Mouse (Mus musculus) liver, embryonic 12.5 days (tissue): ENCODE results near the gene Fam186b. TPM values are rescaled to one million over a fixed set of nuclear protein-coding genes. Genes with fewer than 3 reads are reported as not detected.
A peak's percentile ranks its signal among the peaks of the same experiment; 100 is the strongest.

Experiments
- ATAC-seq: fragments of 200-750 bp; cut with Nextera tagmentation; 2 replicates; pipeline ENCODE4 v1.8.0; 2017; ENCODE audit warnings: moderate number of reproducible peaks, mild to moderate bottlenecking, moderate library complexity
- H3K27ac ChIP-seq: fragments of 300-500 bp; sonication (generic); 2 replicates; pipeline ENCODE4 v1.5.1; 2016; ENCODE audit warnings: mild to moderate bottlenecking
- H3K27me3 ChIP-seq: fragments of 300-500 bp; sonication (generic); replicated peaks from 2 replicates; pipeline ENCODE4 v1.6.1; 2016; ENCODE audit warnings: mild to moderate bottlenecking, moderate library complexity
- H3K36me3 ChIP-seq: fragments of 300-500 bp; sonication (generic); 2 replicates; pipeline ENCODE4 v1.6.1; 2016; ENCODE audit warnings: mild to moderate bottlenecking, moderate library complexity
- H3K4me1 ChIP-seq: fragments of 300-500 bp; sonication (generic); 2 replicates; pipeline ENCODE4 v1.6.1; 2016
- H3K4me2 ChIP-seq: fragments of 300-500 bp; sonication (generic); 2 replicates; pipeline ENCODE4 v1.6.1; 2016; ENCODE audit warnings: mild to moderate bottlenecking, moderate library complexity
- H3K4me3 ChIP-seq: fragments of 300-500 bp; sonication (generic); 2 replicates; pipeline ENCODE4 v1.5.1; 2016; ENCODE audit warnings: mild to moderate bottlenecking, moderate library complexity
- H3K9ac ChIP-seq: fragments of 300-500 bp; sonication (generic); 2 replicates; pipeline ENCODE4 v1.6.1; 2016; ENCODE audit warnings: mild to moderate bottlenecking, moderate library complexity
- H3K9me3 ChIP-seq: fragments of 300-500 bp; sonication (generic); replicated peaks from 2 replicates; pipeline ENCODE4 v1.6.1; 2016; ENCODE audit warnings: mild to moderate bottlenecking, moderate library complexity
- WGBS: fragments of 180-500 bp; shearing (Covaris S2); methylation state at CpG from one replicate; pipeline ENCODE4 v1.1.7; 2016; ENCODE audit not compliant: insufficient replicate concordance; 5-methylcytosine and 5-hydroxymethylcytosine counted together
- polyA plus RNA-seq: library from polyadenylated mRNA; unstranded; fragments of >200 nt; fragmentation: Nextera tagmentation; extraction: Ambion mirVana; gene quantifications from 2 replicates; pipeline ENCODE4 v1.2.1, GENCODE M21; 2016

Fam186b gene
- polyA plus RNA-seq, 1 experiment from 2014 or later, result 0.06 TPM

- Histone ChIP-seq H3K36me3 (no peaks in the 10 kb centered on the region), H3K4me2 (no peak overlapping the region), H3K27me3 (peaks cover 59% of the 10 kb centered on the region), H3K9me3 (no peaks in the 10 kb centered on the region), H3K9ac (no peak overlapping the region), H3K4me3 (no peak overlapping the region), H3K4me1 (peaks cover 6% of the 10 kb centered on the region; the same call in 1 of the 2 replicates), H3K27ac (no peak overlapping the region)
- WGBS, result 43% methylated on average over 12 of the region's 12 CpGs
- peak; percentile 46 for ATAC-seq
These were observed 61.2 kb downstream of the Fam186b start for GRCm38 (mm10) chr15:99234326-99235010.

GRCm38 (mm10) chr15:99233719-99234118 is 62.0 kb downstream of the Fam186b start:
- Histone ChIP-seq H3K4me1 (peaks cover 6% of the 10 kb centered on the region; the same call in 1 of the 2 replicates), H3K36me3 (no peaks in the 10 kb centered on the region), H3K9me3 (no peaks in the 10 kb centered on the region), H3K9ac (no peak overlapping the region), H3K27ac (no peak overlapping the region), H3K4me2 (no peak overlapping the region), H3K27me3 (peaks cover 67% of the 10 kb centered on the region), H3K4me3 (no peak overlapping the region)
- ATAC-seq, result no peak
- 42% methylated on average over 17 of the region's 17 CpGs for WGBS

- H3K27me3 ChIP-seq, result peaks cover 84% of the 10 kb centered on the region
- peaks cover 6% of the 10 kb centered on the region; the same call in 1 of the 2 replicates for H3K4me1 ChIP-seq
- H3K9me3 ChIP-seq, result no peaks in the 10 kb centered on the region
- no peak overlapping the region for H3K4me3 ChIP-seq
- WGBS, result 56% methylated on average over 10 of the region's 10 CpGs
- no peak overlapping the region for H3K9ac ChIP-seq
- no peak overlapping the region for H3K27ac ChIP-seq
- H3K36me3 ChIP-seq, result no peaks in the 10 kb centered on the region
- no peak overlapping the region for H3K4me2 ChIP-seq
- no peak for ATAC-seq
These were observed 63.7 kb downstream of the Fam186b start for GRCm38 (mm10) chr15:99231998-99232397.

GRCm38 (mm10) chr15:99226090-99226489 is 69.6 kb downstream of the Fam186b start:
- Histone ChIP-seq H3K27me3 (peaks cover 100% of the 10 kb centered on the region), H3K4me1 (peaks cover 21% of the 10 kb centered on the region), H3K4me2 (no peak overlapping the region), H3K9me3 (no peaks in the 10 kb centered on the region), H3K27ac (no peak overlapping the region), H3K9ac (no peak overlapping the region), H3K4me3 (no peak overlapping the region), H3K36me3 (no peaks in the 10 kb centered on the region)
- no peak for ATAC-seq
- 18% methylated on average over 14 of the region's 14 CpGs for WGBS

- H3K9ac ChIP-seq, result no peak overlapping the region
- peak overlapping the region; percentile 52 for H3K4me3 ChIP-seq
- peaks cover 100% of the 10 kb centered on the region for H3K27me3 ChIP-seq
- WGBS, result 2% methylated on average over 22 of the region's 22 CpGs
- peaks cover 21% of the 10 kb centered on the region for H3K4me1 ChIP-seq
- H3K27ac ChIP-seq, result no peak overlapping the region
- peak overlapping the region; percentile 73 for H3K4me2 ChIP-seq
- ATAC-seq, result no peak
- no peaks in the 10 kb centered on the region for H3K9me3 ChIP-seq
- H3K36me3 ChIP-seq, result no peaks in the 10 kb centered on the region
These were observed 70.4 kb downstream of the Fam186b start for GRCm38 (mm10) chr15:99225081-99225810.

- H3K27ac ChIP-seq, result no peak within 1 kb of the TSS
- peaks cover 21% of the 10 kb centered on the region for H3K4me1 ChIP-seq
- 2% methylated on average over 48 of the region's 66 CpGs for WGBS
- no peak within 1 kb of the TSS for H3K9ac ChIP-seq
- peak within 1 kb of the TSS; percentile 52 for H3K4me3 ChIP-seq
- ATAC-seq, result 0 out of 2 replicates have a peak, but pooled peaks have one; percentile 40
- peaks cover 100% of the 10 kb centered on the region for H3K27me3 ChIP-seq
- H3K9me3 ChIP-seq, result no peaks in the 10 kb centered on the region
- H3K36me3 ChIP-seq, result no peaks in the 10 kb centered on the region
- H3K4me2 ChIP-seq, result peak within 1 kb of the TSS; percentile 73
These were observed 71.3 kb downstream of the Fam186b start, which contains the start of gene Kcnh3 for GRCm38 (mm10) chr15:99224208-99224911. Kcnh3 (plus strand) TSS chr15:99224861.

- H3K4me1 ChIP-seq, result peaks cover 21% of the 10 kb centered on the region
- H3K4me3 ChIP-seq, result peak overlapping the region; percentile 52
- peaks cover 96% of the 10 kb centered on the region for H3K27me3 ChIP-seq
- no peaks in the 10 kb centered on the region for H3K9me3 ChIP-seq
- H3K4me2 ChIP-seq, result peak overlapping the region; percentile 73
- no peaks in the 10 kb centered on the region for H3K36me3 ChIP-seq
- ATAC-seq, result no peak
- WGBS, result 3% methylated on average over 46 of the region's 46 CpGs
- H3K9ac ChIP-seq, result no peak overlapping the region
- H3K27ac ChIP-seq, result no peak overlapping the region
These were observed 72.0 kb downstream of the Fam186b start for GRCm38 (mm10) chr15:99223585-99224207.

GRCm38 (mm10) chr15:99222794-99223584 is 72.7 kb downstream of the Fam186b start:
- peaks cover 94% of the 10 kb centered on the region for H3K27me3 ChIP-seq
- H3K9me3 ChIP-seq, result no peaks in the 10 kb centered on the region
- H3K4me1 ChIP-seq, result peaks cover 27% of the 10 kb centered on the region
- no peaks in the 10 kb centered on the region for H3K36me3 ChIP-seq
- H3K27ac ChIP-seq, result no peak overlapping the region
- peak overlapping the region; percentile 52 for H3K4me3 ChIP-seq
- 8% methylated on average over 18 of the region's 18 CpGs for WGBS
- H3K4me2 ChIP-seq, result peak overlapping the region; percentile 73
- ATAC-seq, result no peak
- H3K9ac ChIP-seq, result no peak overlapping the region

- Histone ChIP-seq H3K9ac (no peak overlapping the region), H3K4me2 (no peak overlapping the region), H3K27ac (no peak overlapping the region), H3K27me3 (peaks cover 78% of the 10 kb centered on the region), H3K4me3 (no peak overlapping the region), H3K9me3 (no peaks in the 10 kb centered on the region), H3K4me1 (peaks cover 36% of the 10 kb centered on the region), H3K36me3 (no peaks in the 10 kb centered on the region)
- ATAC-seq, result no peak
- 19% methylated on average over 8 of the region's 8 CpGs for WGBS
These were observed 74.3 kb downstream of the Fam186b start for GRCm38 (mm10) chr15:99221315-99221952.
